Mouse (Mus musculus) limb, embryonic 15.5 days (tissue): Measurements from ENCODE around the gene Zfand4. TPM values are rescaled to one million over a fixed set of nuclear protein-coding genes. Genes with fewer than 3 reads are reported as not detected.

Experiments
- ATAC-seq: fragments of 200-750 bp; cut with Nextera tagmentation; 2 replicates; pipeline ENCODE4 v1.8.0; 2017; ENCODE audit warnings: low read depth, moderate TSS enrichment; ENCODE audit not compliant: insufficient number of reproducible peaks, low FRiP score, low TSS enrichment
- H3K27ac ChIP-seq: fragments of 300-500 bp; sonication (generic); 2 replicates; pipeline ENCODE4 v1.5.1; 2015; ENCODE audit warnings: moderate library complexity, mild to moderate bottlenecking, inconsistent platforms
- H3K27me3 ChIP-seq: fragments of 300-500 bp; sonication (generic); 2 replicates; pipeline ENCODE4 v1.6.1; 2015; ENCODE audit warnings: inconsistent platforms
- H3K36me3 ChIP-seq: fragments of 300-500 bp; sonication (generic); 2 replicates; pipeline ENCODE4 v1.6.1; 2015; ENCODE audit warnings: inconsistent platforms
- H3K4me1 ChIP-seq: fragments of 300-500 bp; sonication (generic); 2 replicates; pipeline ENCODE4 v1.6.1; 2015; ENCODE audit warnings: inconsistent platforms
- H3K4me2 ChIP-seq: fragments of 300-500 bp; sonication (generic); 2 replicates; pipeline ENCODE4 v1.6.1; 2015; ENCODE audit warnings: mild to moderate bottlenecking, inconsistent platforms
- H3K4me3 ChIP-seq: fragments of 300-500 bp; sonication (generic); 2 replicates; pipeline ENCODE4 v1.5.1; 2015; ENCODE audit warnings: mild to moderate bottlenecking, inconsistent platforms
- H3K9ac ChIP-seq: fragments of 300-500 bp; sonication (generic); 2 replicates; pipeline ENCODE4 v1.6.1; 2015; ENCODE audit warnings: inconsistent platforms
- H3K9me3 ChIP-seq: fragments of 300-500 bp; sonication (generic); 2 replicates; pipeline ENCODE4 v1.6.1; 2016; ENCODE audit warnings: inconsistent platforms
- WGBS: fragments of 180-500 bp; shearing (Covaris S2); methylation state at CpG from one replicate; pipeline ENCODE4 v1.1.7; 2015; 5-methylcytosine and 5-hydroxymethylcytosine counted together
- polyA plus RNA-seq: library from polyadenylated mRNA; unstranded; fragments of >200 nt; fragmentation: Nextera tagmentation; extraction: Ambion mirVana; gene quantifications from 2 replicates; pipeline ENCODE4 v1.2.1, GENCODE M21; 2015

The Zfand4 gene
- polyA plus RNA-seq, 1 experiment from 2014 or later, result 5.5 TPM

GRCm38 (mm10) chr6:116266273-116267109, 2.5 kb downstream of the Zfand4 start:
- no peaks in the 10 kb centered on the region for H3K27me3 ChIP-seq
- H3K9ac ChIP-seq, result no peak overlapping the region
- 25% methylated on average over 11 of the region's 11 CpGs for WGBS
- no peak overlapping the region for H3K27ac ChIP-seq
- H3K36me3 ChIP-seq, result peaks cover 12% of the 10 kb centered on the region
- peaks cover 5% of the 10 kb centered on the region; the same call in 1 of the 2 replicates for H3K4me1 ChIP-seq
- H3K4me3 ChIP-seq, result 0 out of 2 replicates have a peak overlapping the region, but pooled peaks have one; percentile 3
- ATAC-seq, result no peak
- H3K4me2 ChIP-seq, result 0 out of 2 replicates have a peak overlapping the region, but pooled peaks have one; percentile 27
- no peaks in the 10 kb centered on the region for H3K9me3 ChIP-seq

- ATAC-seq, result no peak
- no peaks in the 10 kb centered on the region for H3K27me3 ChIP-seq
- H3K9me3 ChIP-seq, result no peaks in the 10 kb centered on the region
- no peak overlapping the region for H3K4me2 ChIP-seq
- 93% methylated on average over 1 of the region's 1 CpGs for WGBS
- H3K4me3 ChIP-seq, result no peak overlapping the region
- no peak overlapping the region for H3K9ac ChIP-seq
- peaks cover 7% of the 10 kb centered on the region; the same call in 1 of the 2 replicates for H3K36me3 ChIP-seq
- no peak overlapping the region for H3K27ac ChIP-seq
- H3K4me1 ChIP-seq, result peaks cover 5% of the 10 kb centered on the region; the same call in 1 of the 2 replicates
These were observed 3.0 kb downstream of the Zfand4 start for GRCm38 (mm10) chr6:116267110-116267423.

DNA sequence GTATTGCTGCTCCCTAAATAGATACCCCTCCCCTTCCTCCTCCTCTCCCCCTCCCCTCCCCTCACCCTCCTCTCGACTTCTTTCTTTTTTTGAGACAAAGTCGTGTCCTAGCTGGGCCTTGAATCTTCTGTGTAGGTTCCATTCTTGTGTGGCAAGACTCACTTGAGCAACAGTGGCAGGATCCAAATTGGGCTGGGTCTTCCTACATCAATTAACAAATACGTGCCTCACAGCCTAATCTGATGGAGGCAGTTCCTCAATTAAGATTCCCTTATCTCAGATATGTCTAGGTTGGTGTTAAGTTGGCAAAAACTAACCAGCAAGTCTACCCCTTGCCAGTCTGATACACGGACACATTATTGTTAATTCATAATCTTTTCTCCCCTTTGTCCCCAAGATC, 11.7 kb downstream of the Zfand4 start:
- H3K4me2 ChIP-seq, result no peak overlapping the region
- H3K9ac ChIP-seq, result no peak overlapping the region
- no peak for ATAC-seq
- 77% methylated on average over 4 of the region's 4 CpGs for WGBS
- no peaks in the 10 kb centered on the region for H3K9me3 ChIP-seq
- 0 out of 2 replicates have a peak, but pooled peaks cover 2% of the 10 kb centered on the region for H3K36me3 ChIP-seq
- no peaks in the 10 kb centered on the region for H3K27me3 ChIP-seq
- H3K27ac ChIP-seq, result no peak overlapping the region
- H3K4me1 ChIP-seq, result no peaks in the 10 kb centered on the region
- no peak overlapping the region for H3K4me3 ChIP-seq

DNA sequence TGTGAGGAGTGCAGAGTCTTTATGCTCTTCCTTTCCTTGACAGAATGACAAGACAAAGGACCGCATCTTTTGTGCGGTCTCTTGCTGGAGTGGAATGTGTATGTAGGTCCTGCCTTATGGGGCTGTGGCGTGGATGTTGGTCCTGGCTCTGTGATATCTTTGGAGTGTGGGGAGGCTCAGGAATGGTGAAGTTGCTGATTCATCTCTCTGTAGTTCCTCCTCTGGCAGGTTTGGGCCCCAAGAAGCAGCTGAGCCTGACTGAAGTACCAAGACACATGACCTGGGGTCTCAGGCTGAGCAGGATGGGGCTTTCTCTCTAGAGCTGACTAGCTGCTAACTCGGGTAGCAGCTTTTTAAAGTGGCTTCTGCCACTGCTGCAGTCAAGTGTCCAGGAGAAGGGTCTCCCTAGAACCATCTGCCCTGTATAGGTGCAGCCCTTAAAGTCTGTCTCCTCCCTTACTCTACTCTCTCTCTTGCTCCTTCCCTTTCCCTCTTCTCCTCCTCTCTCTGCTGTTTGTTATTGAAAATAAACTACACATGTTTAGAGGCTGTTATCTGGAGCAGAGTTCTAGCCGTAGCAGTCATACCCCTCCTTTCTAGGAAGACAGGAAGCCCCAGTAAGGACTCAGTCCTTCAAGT, 14.8 kb downstream of the Zfand4 start:
- H3K4me3 ChIP-seq, result no peak overlapping the region
- no peaks in the 10 kb centered on the region for H3K4me1 ChIP-seq
- H3K9ac ChIP-seq, result no peak overlapping the region
- 0 out of 2 replicates have a peak, but pooled peaks cover 2% of the 10 kb centered on the region for H3K36me3 ChIP-seq
- H3K9me3 ChIP-seq, result no peaks in the 10 kb centered on the region
- no peak overlapping the region for H3K4me2 ChIP-seq
- H3K27me3 ChIP-seq, result no peaks in the 10 kb centered on the region
- 71% methylated on average over 5 of the region's 5 CpGs for WGBS
- no peak for ATAC-seq
- H3K27ac ChIP-seq, result no peak overlapping the region

DNA sequence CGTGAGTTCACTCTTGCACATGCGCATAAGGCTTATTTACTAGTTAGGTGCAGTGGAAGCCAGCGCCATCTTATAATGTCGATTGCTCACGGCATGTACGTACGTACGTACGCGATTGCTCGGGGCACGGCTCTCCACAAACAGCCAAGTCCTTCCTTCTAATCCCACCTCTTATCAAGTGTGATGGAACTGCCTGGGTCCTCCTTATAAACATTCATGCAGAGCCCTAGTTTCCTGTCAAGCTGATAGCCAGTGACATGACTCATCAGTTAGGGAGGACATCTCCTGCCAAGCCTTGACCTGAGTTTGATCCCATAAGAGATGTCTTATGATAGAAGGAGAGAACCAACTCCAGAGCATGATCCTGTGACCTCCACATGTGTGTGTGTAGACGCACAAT, 17.0 kb downstream of the Zfand4 start:
- Histone ChIP-seq H3K27me3 (no peaks in the 10 kb centered on the region), H3K9me3 (no peaks in the 10 kb centered on the region), H3K4me2 (no peak overlapping the region), H3K4me1 (no peaks in the 10 kb centered on the region), H3K27ac (no peak overlapping the region), H3K9ac (no peak overlapping the region), H3K4me3 (no peak overlapping the region), H3K36me3 (0 out of 2 replicates have a peak, but pooled peaks cover 2% of the 10 kb centered on the region)
- 93% methylated on average over 13 of the region's 13 CpGs for WGBS
- no peak for ATAC-seq

DNA sequence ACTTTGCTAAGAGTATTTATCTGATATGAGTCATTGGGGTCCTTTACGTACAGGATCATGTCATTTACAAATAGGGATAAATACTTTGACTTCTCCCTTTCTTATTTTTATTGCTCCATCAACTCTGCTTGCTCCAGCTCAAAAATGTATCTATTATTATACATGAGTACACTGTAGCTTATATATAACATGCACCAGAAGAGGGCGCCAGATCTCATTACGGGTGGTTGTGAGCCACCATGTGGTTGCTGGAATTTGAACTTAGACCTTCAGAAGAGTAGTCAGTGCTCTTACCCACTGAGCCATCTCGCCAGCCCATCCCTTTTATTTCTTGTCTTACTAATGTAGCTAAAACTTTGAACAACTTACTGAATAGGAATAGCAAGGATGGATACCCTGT, 18.5 kb downstream of the Zfand4 start:
- WGBS, result 56% methylated on average over 4 of the region's 4 CpGs
- H3K27me3 ChIP-seq, result no peaks in the 10 kb centered on the region
- H3K27ac ChIP-seq, result no peak overlapping the region
- H3K9me3 ChIP-seq, result no peaks in the 10 kb centered on the region
- H3K9ac ChIP-seq, result no peak overlapping the region
- no peaks in the 10 kb centered on the region for H3K4me1 ChIP-seq
- no peak overlapping the region for H3K4me3 ChIP-seq
- H3K36me3 ChIP-seq, result 0 out of 2 replicates have a peak, but pooled peaks cover under 1% of the 10 kb centered on the region
- ATAC-seq, result no peak
- no peak overlapping the region for H3K4me2 ChIP-seq

DNA sequence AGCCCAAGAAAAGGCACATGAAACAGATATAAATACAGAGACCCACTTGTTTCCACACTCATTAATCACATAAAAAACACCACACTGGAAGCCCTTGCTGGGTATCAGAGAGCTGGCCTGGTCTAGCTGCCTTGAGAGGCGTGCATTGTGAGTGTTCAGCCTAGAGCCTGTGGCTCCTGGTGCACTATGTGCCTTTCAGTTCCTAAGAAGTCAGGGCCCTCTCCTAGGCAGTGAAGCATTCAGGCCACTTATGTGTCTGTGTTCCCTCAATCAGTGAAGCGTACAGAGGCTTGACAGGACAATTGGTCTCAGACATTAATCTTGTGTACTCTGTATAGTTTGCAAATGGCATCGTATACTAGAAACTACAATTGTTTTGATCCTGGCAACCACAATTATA, 19.3 kb downstream of the Zfand4 start:
- ATAC-seq, result no peak

GRCm38 (mm10) chr6:116286321-116286720, 22.3 kb downstream of the Zfand4 start:
- no peak for ATAC-seq
- WGBS, result 89% methylated on average over 4 of the region's 4 CpGs

More for the DNA sequence above, 19.3 kb downstream of the Zfand4 start:
- H3K36me3 ChIP-seq, result no peaks in the 10 kb centered on the region
- H3K9ac ChIP-seq, result no peak overlapping the region
- no peak overlapping the region for H3K4me3 ChIP-seq
- no peak overlapping the region for H3K27ac ChIP-seq
- no peaks in the 10 kb centered on the region for H3K9me3 ChIP-seq
- 87% methylated on average over 3 of the region's 3 CpGs for WGBS
- no peaks in the 10 kb centered on the region for H3K4me1 ChIP-seq
- no peak overlapping the region for H3K4me2 ChIP-seq
- H3K27me3 ChIP-seq, result no peaks in the 10 kb centered on the region

DNA sequence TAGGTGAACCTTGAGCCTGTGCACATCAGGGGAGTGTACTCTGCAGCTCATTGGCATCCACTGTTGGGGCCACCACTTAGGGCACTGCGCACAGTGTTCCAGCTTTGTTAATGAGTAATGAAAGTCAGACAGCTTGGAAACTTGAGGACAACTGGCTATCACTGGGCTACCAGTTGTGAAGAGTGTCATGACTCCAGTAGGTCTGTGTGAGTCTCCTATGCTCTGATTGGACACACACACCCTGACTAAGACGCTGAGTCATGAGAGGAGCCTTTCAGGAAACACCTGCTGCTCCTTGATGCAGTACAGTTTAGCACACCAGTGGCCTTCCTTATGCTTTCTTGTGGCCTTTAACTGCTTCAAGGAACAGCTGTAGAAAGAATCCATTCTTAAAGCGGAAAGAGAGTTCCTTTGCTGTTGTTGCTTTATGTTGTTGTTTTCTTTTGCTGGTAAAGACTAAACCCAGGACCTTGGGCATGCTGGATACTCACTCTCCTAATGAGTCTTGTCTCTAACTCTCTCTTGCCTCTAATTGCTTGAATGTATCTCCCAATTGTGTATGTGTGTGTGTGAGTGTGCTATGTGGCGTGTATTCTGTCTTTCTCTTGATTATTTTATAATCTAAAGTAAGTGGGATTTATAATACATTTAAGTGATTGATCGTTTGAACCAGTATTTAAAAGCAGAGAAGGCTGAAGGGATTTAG, 23.0 kb downstream of the Zfand4 start:
- H3K9ac ChIP-seq, result no peak overlapping the region
- H3K4me2 ChIP-seq, result no peak overlapping the region
- no peak for ATAC-seq
- H3K9me3 ChIP-seq, result no peaks in the 10 kb centered on the region
- no peak overlapping the region for H3K4me3 ChIP-seq
- no peaks in the 10 kb centered on the region for H3K27me3 ChIP-seq
- no peaks in the 10 kb centered on the region for H3K36me3 ChIP-seq
- H3K4me1 ChIP-seq, result no peaks in the 10 kb centered on the region
- H3K27ac ChIP-seq, result no peak overlapping the region
- 77% methylated on average over 5 of the region's 5 CpGs for WGBS

More at GRCm38 (mm10) chr6:116286321-116286720, 22.3 kb downstream of the Zfand4 start:
- no peaks in the 10 kb centered on the region for H3K27me3 ChIP-seq
- H3K27ac ChIP-seq, result no peak overlapping the region
- H3K4me2 ChIP-seq, result no peak overlapping the region
- no peak overlapping the region for H3K4me3 ChIP-seq
- H3K9me3 ChIP-seq, result no peaks in the 10 kb centered on the region
- H3K9ac ChIP-seq, result no peak overlapping the region
- H3K4me1 ChIP-seq, result no peaks in the 10 kb centered on the region
- H3K36me3 ChIP-seq, result no peaks in the 10 kb centered on the region

- H3K36me3 ChIP-seq, result no peaks in the 10 kb centered on the region
- WGBS, result 83% methylated on average over 2 of the region's 2 CpGs
- ATAC-seq, result no peak
These were observed 47.4 kb downstream of the Zfand4 start for GRCm38 (mm10) chr6:116311411-116311810.

DNA sequence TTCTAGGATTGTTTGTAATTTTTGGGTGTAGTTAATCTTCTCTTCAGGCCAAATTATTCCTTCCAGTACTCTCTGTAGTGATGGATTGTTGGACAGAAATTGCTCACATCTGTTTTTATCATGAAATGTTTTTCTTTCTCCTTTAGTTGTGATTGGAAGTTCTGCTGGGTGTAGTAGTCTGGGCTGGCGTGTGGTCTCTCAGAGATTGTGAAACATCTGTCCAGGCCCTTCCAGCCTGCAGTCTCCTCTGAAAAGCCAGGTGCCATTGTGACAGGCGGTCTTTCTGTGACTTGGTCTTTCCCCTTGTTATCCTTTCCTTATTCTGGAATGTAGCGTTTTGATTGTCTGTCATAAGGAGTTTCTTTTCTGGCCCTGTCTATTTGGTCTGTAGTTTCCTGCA, 55.2 kb downstream of the Zfand4 start:
- Histone ChIP-seq H3K27me3 (no peaks in the 10 kb centered on the region), H3K27ac (no peak overlapping the region), H3K9me3 (no peaks in the 10 kb centered on the region), H3K36me3 (no peaks in the 10 kb centered on the region), H3K4me1 (no peaks in the 10 kb centered on the region), H3K9ac (no peak overlapping the region), H3K4me2 (no peak overlapping the region), H3K4me3 (no peak overlapping the region)
- ATAC-seq, result no peak
- WGBS, result 67% methylated on average over 3 of the region's 3 CpGs

More at GRCm38 (mm10) chr6:116311411-116311810, 47.4 kb downstream of the Zfand4 start:
- H3K4me1 ChIP-seq, result no peaks in the 10 kb centered on the region
- H3K27ac ChIP-seq, result no peak overlapping the region
- H3K9ac ChIP-seq, result no peak overlapping the region
- H3K4me2 ChIP-seq, result no peak overlapping the region
- H3K4me3 ChIP-seq, result no peak overlapping the region
- H3K27me3 ChIP-seq, result no peaks in the 10 kb centered on the region
- H3K9me3 ChIP-seq, result no peaks in the 10 kb centered on the region

- ATAC-seq, result no peak
These were observed 62.6 kb downstream of the Zfand4 start for GRCm38 (mm10) chr6:116326641-116327040.

More at GRCm38 (mm10) chr6:116326641-116327040, 62.6 kb downstream of the Zfand4 start:
- H3K9ac ChIP-seq, result no peak overlapping the region
- no peaks in the 10 kb centered on the region for H3K4me1 ChIP-seq
- H3K4me2 ChIP-seq, result no peak overlapping the region
- no peak overlapping the region for H3K27ac ChIP-seq
- no peaks in the 10 kb centered on the region for H3K9me3 ChIP-seq
- H3K4me3 ChIP-seq, result no peak overlapping the region
- no peaks in the 10 kb centered on the region for H3K36me3 ChIP-seq
- no peaks in the 10 kb centered on the region for H3K27me3 ChIP-seq
- WGBS, result 68% methylated on average over 3 of the region's 3 CpGs
